Mouse (Mus musculus): ENCODE results near the gene Amz1. TPM values are rescaled to one million over a fixed set of nuclear protein-coding genes. Genes with fewer than 3 reads are reported as not detected.

The Amz1 gene
- polyA plus RNA-seq, 1 experiment, result 9.3 TPM

DNA sequence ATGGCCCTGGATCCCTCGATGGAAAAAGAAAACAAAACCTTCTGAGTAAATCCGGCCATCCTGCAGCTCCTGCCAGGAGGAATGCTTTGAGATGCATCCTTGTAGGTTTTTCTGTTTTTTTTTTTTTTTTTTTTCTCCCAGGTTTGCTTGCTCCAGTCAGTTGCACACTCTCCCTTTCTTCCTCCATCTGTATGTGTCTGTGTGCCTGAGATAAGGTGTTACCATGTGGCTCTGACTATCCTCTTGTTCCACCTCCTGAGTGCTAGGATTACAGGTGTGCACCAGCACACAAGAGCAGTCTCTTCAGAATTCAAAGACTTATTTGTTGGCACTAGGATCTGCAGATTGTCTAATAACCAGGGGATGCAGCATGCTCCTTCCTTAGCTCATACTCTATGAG, 83.0 kb downstream of the Amz1 start:
- no peak overlapping the region for H3K27ac ChIP-seq (ENCODE audit: insufficient read depth, low read length)
- no peak for TF ChIP-seq POLR2A (IDR thresholded peaks at IDR 0.05; ENCODE audit: extremely low read depth, insufficient read depth, low read length)
- TF ChIP-seq CTCF (IDR thresholded peaks at IDR 0.05; ENCODE audit: extremely low read depth, insufficient read depth, low read length), result no peak
- peaks cover 5% of the 10 kb centered on the region; the same call in 1 of the 2 replicates for H3K4me1 ChIP-seq (ENCODE audit: control insufficient read depth, insufficient read depth, low read length)
- no peak overlapping the region for H3K4me3 ChIP-seq (ENCODE audit: insufficient read depth, low read length)

Other genes with a start within 250 kb of the Amz1 start
- gene Chst12, start 218.6 kb upstream of the Amz1 start, polyA plus RNA-seq (2012; rRNA removed), result 18.3 and 19.3 TPM in 2 replicates
- 0.26 and 1.4 TPM in 2 replicates for gene Grifin, start 159.1 kb upstream of the Amz1 start, polyA plus RNA-seq (2012; rRNA removed)
- gene Lfng, start 116.8 kb upstream of the Amz1 start, polyA plus RNA-seq (2012; rRNA removed), result 35.1 and 37.0 TPM in 2 replicates
- 114 and 119 TPM in 2 replicates for gene Ttyh3, start 75.1 kb upstream of the Amz1 start, polyA plus RNA-seq (2012; rRNA removed)
- gene Iqce, start 21.7 kb upstream of the Amz1 start, polyA plus RNA-seq (2012; rRNA removed), result 57.9 and 60.6 TPM in 2 replicates
- 25.2 and 25.5 TPM in 2 replicates for gene Brat1, start 19.1 kb upstream of the Amz1 start, polyA plus RNA-seq (2012; rRNA removed)
- 90.0 and 94.4 TPM in 2 replicates for gene Gna12, start 106.3 kb downstream of the Amz1 start, polyA plus RNA-seq (2012; rRNA removed)

Data from cortical plate, adult 2 months (tissue).